Mouse (Mus musculus) erythroblast, embryonic 14.5 days (primary cell): ENCODE measurements around the gene Ifna11.

ENCODE experiments used
- GATA1 ChIP-seq: IDR thresholded peaks from 2 replicates; pipeline ENCODE4 v1.6.1; 2012; ENCODE audit warnings: low read length, inconsistent platforms, mixed read lengths
- TAL1 ChIP-seq: IDR thresholded peaks from 3 replicates; pipeline ENCODE4 v1.6.1; 2012; ENCODE audit warnings: low read length, inconsistent platforms, mixed read lengths

DNA sequence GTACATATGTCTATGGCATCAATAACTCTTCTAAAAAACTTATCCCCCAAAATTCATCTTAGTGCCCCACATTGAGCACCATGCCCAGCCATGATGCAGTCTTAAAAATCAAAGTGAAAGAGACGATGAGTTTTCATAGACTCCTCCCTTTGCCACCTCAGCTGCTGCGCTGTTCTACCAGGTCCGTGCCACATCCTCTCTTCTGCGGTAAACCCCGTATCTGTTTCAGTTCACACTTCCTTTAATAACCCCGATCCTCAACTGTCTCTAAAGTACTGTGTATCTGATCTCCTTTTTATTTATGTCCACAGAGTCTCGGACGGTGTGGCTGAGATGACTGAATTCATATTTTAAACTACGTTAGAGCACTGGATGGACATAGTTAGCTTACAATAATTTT lies 44.8 kb downstream of the Ifna11 start:
- TF ChIP-seq TAL1 = no peak
- no peak for TF ChIP-seq GATA1
